ENCODE assay signal across 22 mouse cellular contexts in the genomic region with DNA sequence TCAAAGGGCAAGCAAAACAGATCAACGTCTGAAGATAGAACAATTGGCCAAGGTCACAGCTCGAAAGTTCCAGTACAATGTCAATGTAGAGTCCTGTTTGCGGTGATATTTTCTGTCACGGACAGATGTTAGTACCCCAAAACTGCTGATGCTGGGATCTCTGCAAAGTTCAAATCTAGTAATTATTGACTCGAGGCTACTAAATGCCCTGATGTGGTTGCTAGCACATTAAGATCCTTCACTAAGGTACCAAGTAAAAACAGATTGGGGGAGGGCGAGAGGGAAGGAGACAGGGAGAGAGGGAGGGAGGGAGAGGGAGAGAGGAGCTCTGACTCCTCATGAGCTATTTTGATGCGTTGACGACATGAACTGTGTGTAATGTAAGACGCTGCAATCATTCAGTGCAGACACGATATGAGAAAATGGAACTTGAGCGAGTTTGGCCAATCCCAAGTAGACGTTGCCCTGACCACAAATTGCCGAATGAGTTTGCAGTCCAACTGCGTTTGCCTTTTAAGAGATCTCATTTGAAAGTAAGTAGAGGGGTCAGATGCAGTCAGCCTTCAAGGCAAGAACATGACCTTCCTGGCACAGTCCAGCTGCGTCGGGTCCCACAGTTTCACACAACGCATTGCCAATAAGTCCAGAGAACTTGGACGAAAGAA.
DNase-seq lines count a peak whose midpoint lies in the region; ATAC-seq and TF ChIP-seq lines count a peak whose summit lies in the region.
"Had no signal": no experiment of that assay in that cellular context is flagged by ENCODE, and none has a peak within 500 bp of the region (broad histone marks: within the 10 kb centered on the region; RNA-seq: fewer than 3 reads in every experiment).

No protein-coding gene starts in this region.

- TF ChIP-seq POLR2A in kidney, adult 2 months (IDR thresholded peaks at IDR 0.05; ENCODE audit: low read depth, low read length), result no peak

- DNase-seq in gastrocnemius, adult 18-20 months (ENCODE audit: low spot score), result peak; percentile 71
- DNase-seq in gastrocnemius, postnatal 36 days, result no peak
- DNase-seq in kidney, adult 2 months, result peak; percentile 73
- DNase-seq in kidney, postnatal 4 days, result no peak
- DNase-seq in kidney, postnatal 36 days, result peak; percentile 56 to 58
- no peak for DNase-seq in urinary bladder, postnatal 14 days (ENCODE audit: low spot score)
- DNase-seq: cerebellum, adult 18-20 months; cerebellum, postnatal 25 days; embryo, embryonic 11 days; heart, postnatal 14 days; liver; lung, adult 18-20 months; lung, postnatal 14 days; right cerebral cortex, adult 18-20 months had no signal

- H3K9me3 ChIP-seq in embryonic facial prominence, embryonic 15.5 days (replicated peaks), result no peaks in the 10 kb centered on the region
- H3K9me3 ChIP-seq: forebrain, embryonic 15.5 days; hindbrain, embryonic 15.5 days; intestine, embryonic 15.5 days; midbrain, embryonic 10.5 days; neural tube, embryonic 12.5 days had no signal

- H3K4me2 ChIP-seq in embryonic facial prominence, embryonic 15.5 days (replicated peaks), result no peak overlapping the region
- H3K4me2 ChIP-seq: forebrain, embryonic 15.5 days; hindbrain, embryonic 15.5 days; intestine, embryonic 15.5 days; neural tube, embryonic 12.5 days had no signal

- peak overlapping the region; percentile 18 for H3K27ac ChIP-seq in kidney, adult 2 months (ENCODE audit: insufficient read depth, low read depth, low read length)
- H3K27ac ChIP-seq in embryonic facial prominence, embryonic 15.5 days (replicated peaks), result no peak overlapping the region
- H3K27ac ChIP-seq: forebrain, embryonic 15.5 days; hindbrain, embryonic 15.5 days; intestine, embryonic 15.5 days; layer of hippocampus, adult 2 months; midbrain, embryonic 10.5 days; neural tube, embryonic 12.5 days had no signal

- H3K4me3 ChIP-seq in kidney, adult 2 months (ENCODE audit: insufficient read depth, low read depth, low read length), result no peak overlapping the region
- no peak overlapping the region for H3K4me3 ChIP-seq in embryonic facial prominence, embryonic 15.5 days (replicated peaks)
- H3K4me3 ChIP-seq: forebrain, embryonic 15.5 days; hindbrain, embryonic 15.5 days; intestine, embryonic 15.5 days; layer of hippocampus, adult 2 months; midbrain, embryonic 10.5 days; neural tube, embryonic 12.5 days had no signal

- 0 out of 2 replicates have a peak, but pooled peaks have one; percentile 51 for ATAC-seq in embryonic facial prominence, embryonic 15.5 days (ENCODE audit: insufficient number of reproducible peaks, low FRiP score, low TSS enrichment, low read depth)
- ATAC-seq in activated CD4-positive, CD25-positive, alpha-beta regulatory T cell, adult 4 months, result no peak
- ATAC-seq: forebrain, embryonic 15.5 days; intestine, embryonic 15.5 days had no signal

- H3K9ac ChIP-seq in embryonic facial prominence, embryonic 15.5 days, result no peak overlapping the region
- H3K9ac ChIP-seq: forebrain, embryonic 15.5 days; hindbrain, embryonic 15.5 days; intestine, embryonic 15.5 days; neural tube, embryonic 12.5 days had no signal

- peaks cover 22% of the 10 kb centered on the region for H3K4me1 ChIP-seq in kidney, adult 2 months (ENCODE audit: control insufficient read depth, insufficient read depth, low read length)
- H3K4me1 ChIP-seq in embryonic facial prominence, embryonic 15.5 days, result peaks cover 35% of the 10 kb centered on the region
- H3K4me1 ChIP-seq: hindbrain, embryonic 15.5 days; neural tube, embryonic 12.5 days had no signal

- H3K27me3 ChIP-seq in kidney, adult 2 months (replicated peaks; ENCODE audit: control insufficient read depth, insufficient read depth, low read length), result no peaks in the 10 kb centered on the region
- no peaks in the 10 kb centered on the region for H3K27me3 ChIP-seq in embryonic facial prominence, embryonic 15.5 days
- H3K27me3 ChIP-seq: forebrain, embryonic 15.5 days; hindbrain, embryonic 15.5 days; intestine, embryonic 15.5 days; neural tube, embryonic 12.5 days had no signal

- 35% methylated on average over 18 of the region's 18 CpGs for WGBS in kidney, adult 2 months
- 61% methylated on average over 18 of the region's 18 CpGs for WGBS in embryonic facial prominence, embryonic 15.5 days

- H3K36me3 ChIP-seq in kidney, adult 2 months (ENCODE audit: control insufficient read depth, insufficient read depth, low read length), result no peaks in the 10 kb centered on the region
- no peaks in the 10 kb centered on the region for H3K36me3 ChIP-seq in embryonic facial prominence, embryonic 15.5 days
- H3K36me3 ChIP-seq: forebrain, embryonic 15.5 days; hindbrain, embryonic 15.5 days; intestine, embryonic 15.5 days; midbrain, embryonic 10.5 days; neural tube, embryonic 12.5 days had no signal

- intact Hi-C loops in gastrocnemius, postnatal 36 days (cut with DNase I), result loop anchor here (2.0 to 5.0 kb wide), 3 partner anchors 93 to 145 kb away; no protein-coding TSS in a partner anchor

- no peak for TF ChIP-seq CTCF in kidney, adult 2 months (conservative IDR thresholded peaks at IDR 0.05; ENCODE audit: insufficient read depth, insufficient read length, low read depth, low read length)

Comparison
In these comparisons a context has a peak if more than half of its experiments do, and no peak if none do; other contexts are left out.
1. DNase-seq: peak in gastrocnemius, adult 18-20 months (single experiment), kidney, adult 2 months (single experiment) and kidney, postnatal 36 days (2 of 2); none in gastrocnemius, postnatal 36 days (0 of 2), kidney, postnatal 4 days (0 of 2) and urinary bladder, postnatal 14 days (single experiment).